Mouse (Mus musculus): ENCODE measurements at regions not wholly inside any gene's neighbourhood (a gene's known extent, or its start where the extent isn't known, plus 50 kb on each side); places are given as distances from the start of the nearest gene placed in this dataset.

GRCm38 (mm10) chr5:105975275-105976011 lies 99.1 kb downstream of the Zfp326 start:
- TF ChIP-seq MYOD1 (IDR thresholded peaks at IDR 0.05; ENCODE audit: control insufficient read depth in 1 of 3, insufficient read length in 2 of 3, low read depth in 2 of 3) (no peak), SRF (IDR thresholded peaks at IDR 0.05; ENCODE audit: control insufficient read depth, insufficient read length, low read depth) (no peak), POLR2A (IDR thresholded peaks at IDR 0.05; ENCODE audit: insufficient read length, low read depth) (no peak), POLR2AphosphoS2 (IDR thresholded peaks at IDR 0.05; ENCODE audit: insufficient read length, low read depth) (no peak), REST (IDR thresholded peaks at IDR 0.05; ENCODE audit: insufficient read depth, insufficient read length) (no peak), USF1 (IDR thresholded peaks at IDR 0.05; ENCODE audit: low read depth) (no peak), MAX (IDR thresholded peaks at IDR 0.05; ENCODE audit: low read depth) (no peak)
